Mouse (Mus musculus) limb, embryonic 14.5 days (tissue): ENCODE results near the gene Hist1h2bp. TPM values are rescaled to one million over a fixed set of nuclear protein-coding genes. Genes with fewer than 3 reads are reported as not detected.
"Not testable (repeated sequence)": the region's sequence is repeated elsewhere in the genome, so short reads cannot be mapped to it uniquely, and the experiment has no call there.

Experiments used
- ATAC-seq: fragments of 200-750 bp; cut with Nextera tagmentation; 2 replicates; pipeline ENCODE4 v1.8.0; 2017; ENCODE audit warnings: low read depth, moderate number of reproducible peaks, moderate TSS enrichment; ENCODE audit not compliant: low FRiP score
- DNase-seq: peaks from one replicate; pipeline ENCODE4 v3.0.0-alpha.2; 2015; ENCODE audit warnings: low spot score
- H3K27ac ChIP-seq: fragments of 300-500 bp; sonication (generic); replicated peaks from 2 replicates; pipeline ENCODE4 v1.5.1; 2014; ENCODE audit warnings: low read depth, mild to moderate bottlenecking, low read length, moderate library complexity, mixed read lengths
- H3K27me3 ChIP-seq: fragments of 300-500 bp; sonication (generic); 2 replicates; pipeline ENCODE4 v1.6.1; 2014; ENCODE audit warnings: low read length, mixed read lengths; ENCODE audit not compliant: control insufficient read depth, insufficient read depth
- H3K36me3 ChIP-seq: fragments of 300-500 bp; sonication (generic); 2 replicates; pipeline ENCODE4 v1.6.1; 2014; ENCODE audit warnings: mild to moderate bottlenecking, low read length, moderate library complexity, mixed read lengths; ENCODE audit not compliant: control insufficient read depth, insufficient read depth
- H3K4me1 ChIP-seq: fragments of 300-500 bp; sonication (generic); 2 replicates; pipeline ENCODE4 v1.6.1; 2014; ENCODE audit warnings: antibody characterized with exemption, low read length, mixed read lengths; ENCODE audit not compliant: control insufficient read depth, insufficient read depth
- H3K4me2 ChIP-seq: fragments of 300-500 bp; sonication (generic); replicated peaks from 2 replicates; pipeline ENCODE4 v1.6.1; 2014; ENCODE audit warnings: low read depth, mild to moderate bottlenecking, low read length, moderate library complexity; ENCODE audit not compliant: severe bottlenecking
- H3K4me3 ChIP-seq: fragments of 300-500 bp; sonication (generic); replicated peaks from 2 replicates; pipeline ENCODE4 v1.5.1; 2014; ENCODE audit warnings: low read length
- H3K9ac ChIP-seq: fragments of 300-500 bp; sonication (generic); 2 replicates; pipeline ENCODE4 v1.6.1; 2014; ENCODE audit warnings: mild to moderate bottlenecking, low read depth, low read length, moderate library complexity; ENCODE audit not compliant: severe bottlenecking
- H3K9me3 ChIP-seq: fragments of 300-500 bp; sonication (generic); 2 replicates; pipeline ENCODE4 v1.6.1; 2016; ENCODE audit warnings: low read length; ENCODE audit not compliant: control insufficient read depth
- POLR2A ChIP-seq: fragments of 200-500 bp; IDR thresholded peaks from 2 replicates; pipeline ENCODE4 v1.8.0; 2012; ENCODE audit warnings: inconsistent platforms, mild to moderate bottlenecking, moderate library complexity, borderline replicate concordance; ENCODE audit not compliant: insufficient read depth, insufficient read length; ENCODE audit errors: extremely low read depth
- WGBS: fragments of 180-500 bp; shearing (Covaris S2); extraction: QIAGEN DNeasy Blood & Tissue Kit; methylation state at CpG from one replicate; pipeline ENCODE4 v1.1.7; 2014; 5-methylcytosine and 5-hydroxymethylcytosine counted together
- polyA plus RNA-seq, 2 experiments: library from polyadenylated mRNA; depleted of rRNA in 1 of 2; stranded (reverse) in 1 of 2; unstranded in 1 of 2; fragments of >200 nt; fragmentation: Nextera tagmentation in 1 of 2; extraction: Ambion mirVana in 1 of 2; gene quantifications; 2 replicates each; pipeline versions ENCODE4 v1.2.1 to v1.2.3; 2012 to 2014

The Hist1h2bp gene
- polyA plus RNA-seq, 2 experiments: 1.8 to 1.9 TPM

DNA sequence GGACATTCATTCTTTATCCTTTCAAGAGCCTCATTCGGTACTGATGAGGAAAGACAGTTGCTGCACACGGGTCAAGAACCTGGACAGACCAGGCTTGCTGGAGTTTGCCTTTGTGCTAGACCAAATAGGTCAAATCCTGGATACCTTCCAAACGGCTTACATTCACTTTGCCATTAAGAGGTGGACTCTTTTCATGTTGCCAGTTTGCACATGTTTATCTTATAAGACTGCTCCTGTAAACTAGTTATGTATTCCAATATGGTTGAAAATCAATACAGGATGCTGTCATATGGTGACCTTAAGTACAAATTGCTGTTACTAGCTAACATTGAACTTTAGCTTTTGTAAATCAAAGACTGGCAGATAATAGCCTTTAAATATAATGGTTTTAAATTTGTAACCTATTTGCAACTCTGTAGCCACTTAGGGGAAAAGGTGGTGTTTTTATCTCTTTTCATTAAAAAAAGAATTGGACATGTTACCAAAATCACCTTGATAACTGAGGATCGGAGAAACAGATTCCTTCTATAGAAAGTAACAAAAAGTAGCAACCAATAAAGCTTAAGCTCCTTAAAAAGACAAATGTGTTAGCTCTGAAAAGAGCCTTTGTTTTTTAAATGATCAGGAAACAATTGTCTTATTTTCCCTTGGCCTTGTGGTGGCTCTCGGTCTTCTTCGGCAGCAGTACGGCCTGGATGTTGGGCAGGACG, 917 bp upstream of the Hist1h2bp start:
- Histone ChIP-seq H3K27me3 (no peaks in the 10 kb centered on the region), H3K4me2 (peak overlapping the region; percentile 50), H3K9ac (peak overlapping the region; percentile 52), H3K36me3 (no peaks in the 10 kb centered on the region), H3K9me3 (no peaks in the 10 kb centered on the region), H3K27ac (peak overlapping the region; percentile 85), H3K4me3 (peak overlapping the region; percentile 37), H3K4me1 (peaks cover 27% of the 10 kb centered on the region)
- 11% methylated on average over 8 of the region's 8 CpGs for WGBS
- peak; percentile 72; the same call in 1 of the 2 replicates for TF ChIP-seq POLR2A
- DNase-seq (peak; percentile 50), ATAC-seq (no peak)

DNA sequence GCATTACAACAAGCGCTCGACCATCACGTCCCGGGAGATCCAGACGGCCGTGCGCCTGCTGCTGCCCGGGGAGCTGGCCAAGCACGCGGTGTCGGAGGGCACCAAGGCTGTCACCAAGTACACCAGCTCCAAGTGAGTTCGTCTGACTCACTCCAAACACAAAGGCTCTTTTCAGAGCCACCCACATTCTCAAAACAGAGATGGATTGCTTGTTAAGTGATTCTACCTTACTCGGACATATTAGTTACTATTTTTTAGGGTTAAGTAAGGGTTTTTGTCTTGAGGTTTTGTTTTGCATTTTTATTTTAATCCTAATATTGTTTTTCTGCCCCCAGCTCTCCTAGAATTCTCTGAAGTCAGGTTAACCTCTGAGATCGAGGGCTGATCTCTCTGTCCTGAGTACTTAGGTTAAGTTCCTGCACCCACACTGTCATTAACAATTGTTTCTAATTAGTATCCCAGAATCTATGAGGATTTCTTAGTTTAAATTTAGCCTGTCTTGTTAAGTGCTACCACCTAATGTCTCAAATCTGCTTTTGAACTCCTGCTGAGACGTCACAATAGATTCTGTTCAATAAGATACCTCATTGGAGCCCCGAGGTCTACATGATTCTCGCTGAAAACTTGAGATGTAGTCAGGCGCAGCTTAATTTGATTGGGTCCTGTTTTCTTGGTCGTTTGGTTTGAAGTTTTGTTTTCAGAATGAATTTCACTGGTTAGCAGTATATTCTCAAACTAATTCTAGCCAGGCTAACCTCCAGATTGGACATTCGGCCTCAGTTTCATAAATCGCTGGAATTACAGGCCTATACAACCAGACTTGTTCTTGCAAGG, 716 bp downstream of the Hist1h2bp start:
- peak overlapping the region; percentile 37 for H3K4me3 ChIP-seq
- no peak for TF ChIP-seq POLR2A
- no peaks in the 10 kb centered on the region for H3K36me3 ChIP-seq
- peak overlapping the region; percentile 79 for H3K27ac ChIP-seq
- no peaks in the 10 kb centered on the region for H3K27me3 ChIP-seq
- H3K4me2 ChIP-seq: peak overlapping the region; percentile 46
- 20% methylated on average over 11 of the region's 21 CpGs for WGBS
- peaks cover 27% of the 10 kb centered on the region for H3K4me1 ChIP-seq
- DNase-seq (peak; percentile 18), ATAC-seq (no peak)
- peak overlapping the region; percentile 50 for H3K9ac ChIP-seq
- H3K9me3 ChIP-seq: no peaks in the 10 kb centered on the region

DNA sequence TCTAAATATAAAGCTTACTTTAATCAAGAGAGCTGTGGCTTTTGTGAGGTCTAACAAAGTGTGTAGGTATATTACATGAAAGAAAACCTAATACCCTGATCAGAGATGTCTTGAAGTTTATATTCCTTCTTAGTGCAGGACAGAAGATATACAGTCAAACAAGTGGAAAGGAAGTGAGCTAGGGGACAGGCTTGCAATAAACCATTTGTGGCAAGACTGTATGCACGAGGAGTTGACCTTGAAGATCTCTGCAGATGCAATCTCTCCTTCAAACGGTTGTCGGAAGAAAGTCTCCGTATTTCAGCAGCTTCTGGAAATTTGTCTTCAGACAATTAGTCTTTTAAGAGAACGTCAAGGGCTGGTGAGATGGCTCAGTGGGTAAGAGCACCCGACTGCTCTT, 2.7 kb downstream of the Hist1h2bp start:
- no peak for DNase-seq
- TF ChIP-seq POLR2A: no peak
- H3K4me3 ChIP-seq: no peak overlapping the region
- no peak overlapping the region for H3K4me2 ChIP-seq
- H3K36me3 ChIP-seq: no peaks in the 10 kb centered on the region
- no peaks in the 10 kb centered on the region for H3K27me3 ChIP-seq
- peaks cover 19% of the 10 kb centered on the region for H3K4me1 ChIP-seq
- no peak overlapping the region for H3K9ac ChIP-seq
- no peak for ATAC-seq
- no peaks in the 10 kb centered on the region for H3K9me3 ChIP-seq
- 58% methylated on average over 6 of the region's 6 CpGs for WGBS
- H3K27ac ChIP-seq: no peak overlapping the region

DNA sequence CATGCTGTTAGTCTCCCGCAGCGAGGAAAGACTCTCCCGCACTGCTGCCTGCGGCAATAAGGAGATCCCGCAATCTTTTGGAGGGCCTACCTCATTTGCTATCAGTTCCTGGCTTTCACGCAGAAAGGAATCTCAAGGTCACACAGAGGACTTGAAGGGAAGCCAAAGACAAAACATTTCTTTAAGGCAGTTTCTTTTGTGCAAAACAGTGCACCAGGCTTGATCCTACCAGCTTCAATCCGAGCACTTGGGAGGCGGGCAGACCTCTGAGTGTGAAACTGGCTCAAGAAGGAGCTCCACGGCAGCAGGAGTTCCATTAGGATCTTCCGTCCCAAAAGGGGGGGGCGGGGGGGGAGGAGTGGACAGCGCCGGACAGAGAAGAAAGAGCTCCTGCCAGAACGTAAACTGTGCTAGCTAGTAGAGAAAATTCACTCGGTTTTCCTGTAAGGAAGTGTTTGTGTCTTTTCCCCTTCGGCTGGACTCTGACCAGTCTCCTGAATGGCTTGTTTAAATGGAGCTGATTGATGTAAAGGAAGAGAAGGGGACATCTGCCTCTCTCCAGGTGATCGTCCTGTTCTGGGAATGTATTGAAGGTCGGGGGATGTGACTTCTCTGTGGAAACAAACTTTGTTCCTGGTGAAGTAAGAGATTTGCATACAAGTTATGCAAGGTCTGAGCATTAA, 3.5 kb downstream of the Hist1h2bp start:
- H3K27ac ChIP-seq: no peak overlapping the region; the same call in 1 of the 2 replicates
- peak overlapping the region; percentile 31; the same call in 1 of the 2 replicates for H3K9ac ChIP-seq
- ATAC-seq: no peak
- WGBS: 13% methylated on average over 17 of the region's 18 CpGs
- no peak for TF ChIP-seq POLR2A
- H3K4me3 ChIP-seq: 0 out of 2 replicates have a peak overlapping the region, but pooled peaks have one; percentile 0
- H3K36me3 ChIP-seq: no peaks in the 10 kb centered on the region
- H3K27me3 ChIP-seq: no peaks in the 10 kb centered on the region
- peaks cover 17% of the 10 kb centered on the region for H3K4me1 ChIP-seq
- no peak for DNase-seq
- no peaks in the 10 kb centered on the region for H3K9me3 ChIP-seq
- peak overlapping the region; percentile 27 for H3K4me2 ChIP-seq

DNA sequence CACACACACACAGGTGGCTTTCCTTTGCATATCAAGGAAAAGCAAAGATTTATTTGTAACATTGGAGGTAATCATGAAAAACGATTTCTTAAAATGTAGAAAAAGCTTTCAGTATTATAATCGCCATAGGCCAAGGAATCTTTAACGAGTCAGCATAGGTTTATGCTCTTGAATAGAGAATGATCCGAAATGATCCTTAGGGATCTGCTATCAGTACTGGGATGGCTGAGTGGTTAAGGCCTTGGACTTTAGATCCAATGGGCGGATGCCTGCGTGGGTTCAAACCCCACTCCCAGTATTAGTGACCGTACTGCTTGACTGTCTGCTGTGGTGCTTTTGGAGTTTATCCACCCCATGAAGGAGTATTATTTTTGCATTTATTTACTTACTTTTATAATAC, 8.3 kb downstream of the Hist1h2bp start:
- no peak for DNase-seq
- H3K4me1 ChIP-seq: 0 out of 2 replicates have a peak, but pooled peaks cover 4% of the 10 kb centered on the region
- ATAC-seq: no peak
- TF ChIP-seq POLR2A: no peak
- no peaks in the 10 kb centered on the region for H3K9me3 ChIP-seq
- H3K36me3 ChIP-seq: no peaks in the 10 kb centered on the region
- no peak overlapping the region for H3K9ac ChIP-seq
- no peak overlapping the region for H3K4me2 ChIP-seq
- 87% methylated on average over 7 of the region's 7 CpGs for WGBS
- H3K27me3 ChIP-seq: no peaks in the 10 kb centered on the region
- H3K4me3 ChIP-seq: no peak overlapping the region
- H3K27ac ChIP-seq: no peak overlapping the region

DNA sequence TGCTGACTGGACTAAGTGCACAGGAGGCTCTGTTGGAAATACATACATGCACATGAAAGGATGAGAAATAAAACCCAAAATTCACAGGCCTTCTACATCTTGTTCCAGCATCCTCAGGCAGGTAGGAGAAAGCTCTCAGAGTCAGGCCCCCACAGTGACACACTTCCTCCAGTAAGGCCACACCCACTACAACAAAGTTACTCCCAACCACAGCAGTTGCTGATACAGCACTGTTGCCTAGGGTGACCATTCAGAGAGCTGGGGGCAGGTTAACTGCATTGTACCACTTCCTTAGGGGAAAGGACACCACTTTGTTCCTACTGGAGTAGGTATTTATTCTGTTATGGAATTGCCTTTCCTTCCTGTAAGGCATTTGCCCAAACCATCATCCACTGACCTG, 9.9 kb downstream of the Hist1h2bp start:
- H3K4me2 ChIP-seq, ATAC-seq, H3K4me1 ChIP-seq, H3K36me3 ChIP-seq, DNase-seq, H3K9me3 ChIP-seq, H3K27me3 ChIP-seq, H3K4me3 ChIP-seq, H3K9ac ChIP-seq, H3K27ac ChIP-seq: not testable (repeated sequence)

DNA sequence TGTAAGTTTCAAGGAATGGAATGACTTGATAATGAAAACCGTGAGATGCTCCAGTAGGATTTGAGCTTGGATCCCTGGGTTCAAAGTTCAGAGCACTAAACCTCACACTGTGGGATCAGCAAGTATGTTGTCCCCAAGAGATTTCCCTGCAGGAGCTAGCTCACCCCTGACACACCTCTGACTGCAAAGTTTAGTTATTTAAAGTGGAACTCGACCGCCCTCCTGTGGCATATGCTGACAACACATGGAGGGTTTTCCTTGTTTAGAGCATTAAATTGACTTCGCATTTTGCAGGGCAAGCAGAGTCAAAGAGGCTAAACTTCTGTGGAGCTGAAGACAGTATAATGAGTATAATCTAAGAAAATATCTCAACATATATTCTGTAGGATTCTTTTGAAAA, 15.8 kb downstream of the Hist1h2bp start:
- H3K4me2 ChIP-seq, H3K36me3 ChIP-seq, H3K9me3 ChIP-seq, H3K27ac ChIP-seq, H3K4me3 ChIP-seq, DNase-seq, H3K4me1 ChIP-seq, H3K9ac ChIP-seq, H3K27me3 ChIP-seq: not testable (repeated sequence)
- no CpG with 5 or more reads among the region's 4 CpGs for WGBS
- ATAC-seq: peak; percentile 79
